Mouse (Mus musculus) spleen, postnatal 36 days (tissue): ENCODE results near the gene Dixdc1.

ENCODE experiments used
- DNase-seq, 2 experiments: peaks; one replicate each; pipeline ENCODE4 v3.0.0; 2022; ENCODE audit warnings: low spot score in 2 of 2, mixed read lengths in 1 of 2

Gene Dixdc1

GRCm38 (mm10) chr9:50745806-50746205 is 6.5 kb upstream of the Dixdc1 start:
- DNase-seq = no peak

- DNase-seq = no peak
Measured at GRCm38 (mm10) chr9:50742744-50743143, 3.4 kb upstream of the Dixdc1 start.

GRCm38 (mm10) chr9:50742261-50742660 is 2.9 kb upstream of the Dixdc1 start:
- DNase-seq = no peak

GRCm38 (mm10) chr9:50740867-50741784 is 1.8 kb upstream of the Dixdc1 start:
- no peak for DNase-seq

DNA sequence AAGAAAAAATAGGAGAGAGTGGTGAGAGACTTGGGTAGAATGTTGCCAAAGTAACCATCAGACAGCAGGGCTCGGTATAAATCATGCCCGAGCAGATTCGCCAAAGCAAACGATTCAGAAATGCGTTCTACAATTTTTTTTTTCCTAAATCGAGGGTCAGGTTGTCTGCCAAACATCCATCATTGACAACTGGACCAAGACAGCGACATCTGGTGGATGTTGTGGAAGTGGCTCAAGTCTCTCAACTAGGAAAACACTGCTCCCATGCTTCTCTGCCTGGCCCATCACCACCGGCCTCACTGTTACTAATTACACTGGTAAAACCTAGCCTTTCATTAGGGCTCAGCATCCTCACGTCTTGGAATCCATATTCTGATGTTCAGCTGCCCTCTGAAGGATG is 4.3 kb downstream of the Dixdc1 start:
- DNase-seq = peak in 1 of 2 experiments; percentile 8

DNA sequence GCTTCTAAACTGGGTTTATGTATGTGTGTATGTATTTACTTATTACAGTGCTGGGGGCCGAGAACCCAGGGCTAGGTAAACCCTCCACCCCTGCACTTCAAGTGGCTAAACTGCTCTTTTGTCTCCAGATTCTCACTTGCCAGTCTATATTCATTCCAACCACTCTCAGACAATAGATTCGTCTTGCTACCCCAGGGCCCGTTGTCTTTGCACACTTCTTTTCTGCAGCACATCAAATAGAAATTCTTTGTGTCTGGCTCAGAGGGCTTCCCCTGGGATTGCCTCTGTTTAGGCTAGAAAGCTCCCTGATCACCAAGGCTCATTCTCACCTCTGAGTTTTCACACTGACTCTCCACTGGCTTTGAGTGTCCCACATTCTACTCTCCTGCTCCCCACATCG is 6.8 kb downstream of the Dixdc1 start:
- no peak for DNase-seq

DNA sequence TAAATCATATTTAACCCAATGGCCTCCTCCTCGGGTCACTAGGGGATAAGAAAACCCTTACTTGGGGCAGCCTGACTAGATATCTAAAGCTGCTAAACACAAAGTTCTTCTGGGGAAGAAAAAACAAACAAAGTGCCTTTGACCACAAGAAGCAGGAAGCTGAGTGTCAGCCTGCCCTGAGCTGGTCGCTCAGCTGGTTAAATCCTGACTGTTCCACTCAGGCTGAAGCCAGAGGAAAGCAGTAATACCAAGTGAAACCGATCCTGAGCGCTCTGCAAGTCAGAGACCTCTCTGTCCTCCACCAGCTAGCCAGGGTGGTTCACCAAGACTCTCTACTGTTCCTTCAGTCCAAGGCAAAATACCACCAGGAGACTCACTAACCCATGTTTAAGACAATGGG is 9.7 kb downstream of the Dixdc1 start:
- DNase-seq = no peak

GRCm38 (mm10) chr9:50727925-50728651 is 11.2 kb downstream of the Dixdc1 start:
- DNase-seq = peak; percentile 14 to 25

GRCm38 (mm10) chr9:50727171-50727924 is 12.0 kb downstream of the Dixdc1 start:
- no peak for DNase-seq

- no peak for DNase-seq
Measured at GRCm38 (mm10) chr9:50725921-50726590, 13.3 kb downstream of the Dixdc1 start.

DNA sequence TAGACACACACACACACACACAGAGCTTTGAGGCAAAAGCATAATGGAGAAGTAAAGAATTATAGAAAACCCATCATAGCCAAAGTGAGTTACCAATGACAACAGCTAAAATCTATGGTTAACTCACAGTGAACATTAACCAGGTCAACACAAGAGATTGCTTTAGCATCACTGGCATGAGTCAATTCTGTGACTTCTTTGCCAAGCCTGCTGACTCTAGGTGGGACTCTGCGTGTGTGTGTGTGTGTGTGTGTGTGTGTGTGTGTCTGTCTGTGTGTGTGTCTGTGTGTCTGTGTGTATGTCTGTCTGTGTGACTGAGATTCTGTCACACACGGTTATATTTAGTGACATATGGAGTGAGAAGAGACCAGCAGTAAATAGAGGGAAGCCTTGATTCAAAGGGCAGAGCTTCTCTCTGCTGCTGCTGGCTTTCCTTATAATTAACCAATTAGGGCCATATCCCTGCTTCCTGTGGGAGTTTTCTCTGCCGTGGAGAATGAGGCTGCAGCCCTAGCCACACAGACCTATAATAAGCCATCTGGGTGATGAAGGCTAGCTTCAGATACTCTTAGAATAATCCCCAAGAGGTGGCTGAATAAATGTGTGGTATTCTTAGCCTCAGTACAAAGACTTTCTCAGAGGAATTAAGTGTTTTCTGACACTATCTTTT is 14.5 kb downstream of the Dixdc1 start:
- DNase-seq = no peak

GRCm38 (mm10) chr9:50724147-50724546 is 15.2 kb downstream of the Dixdc1 start:
- no peak for DNase-seq

- no peak for DNase-seq
Measured at GRCm38 (mm10) chr9:50723406-50723805, 15.9 kb downstream of the Dixdc1 start.

DNA sequence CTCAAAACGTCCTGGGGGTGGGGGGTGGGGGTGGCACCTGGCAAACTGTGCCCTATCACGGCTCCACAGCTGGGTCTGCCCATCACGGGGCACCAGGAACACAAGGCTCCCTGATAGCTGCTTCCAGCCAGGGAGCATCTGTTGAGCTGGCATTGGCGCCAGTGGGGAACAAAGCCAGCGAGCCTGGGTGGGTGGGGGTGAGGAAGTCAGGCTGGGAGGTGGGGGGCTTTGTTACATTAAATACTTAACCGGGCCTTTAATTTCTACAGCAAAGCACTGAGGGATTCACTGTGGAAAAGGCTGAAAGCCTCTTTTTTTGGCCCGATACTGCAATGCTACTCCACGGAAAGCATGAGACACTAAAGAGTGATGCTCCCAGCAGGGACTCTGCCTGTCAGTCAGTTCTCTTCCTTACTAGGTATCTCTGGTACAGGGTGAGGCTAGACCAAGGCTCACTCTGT is 16.8 kb downstream of the Dixdc1 start:
- DNase-seq = no peak

DNA sequence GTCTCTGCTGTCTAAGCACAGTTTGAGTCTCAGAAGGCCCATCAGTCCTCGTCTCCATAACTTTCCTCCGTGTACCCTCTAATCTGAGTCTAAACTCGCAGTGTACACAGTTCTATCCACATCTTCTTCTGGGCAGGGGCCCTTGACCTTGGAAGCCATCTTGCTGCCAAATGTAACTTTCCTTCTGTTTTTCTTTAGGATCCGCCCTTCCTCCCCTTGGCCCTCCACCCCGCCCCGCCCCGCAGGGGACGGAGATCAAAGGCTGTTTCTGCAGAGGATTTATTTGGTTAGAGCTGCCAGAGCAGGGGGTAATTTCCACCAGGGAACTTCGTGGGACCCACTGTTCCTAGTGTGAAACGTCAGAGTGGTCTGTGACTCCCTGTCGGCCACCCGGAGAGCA is 18.3 kb downstream of the Dixdc1 start:
- DNase-seq = no peak

- no peak for DNase-seq
Measured at GRCm38 (mm10) chr9:50718878-50719277, 20.4 kb downstream of the Dixdc1 start.

- no peak for DNase-seq
Measured at GRCm38 (mm10) chr9:50714188-50714587, 25.1 kb downstream of the Dixdc1 start.

DNA sequence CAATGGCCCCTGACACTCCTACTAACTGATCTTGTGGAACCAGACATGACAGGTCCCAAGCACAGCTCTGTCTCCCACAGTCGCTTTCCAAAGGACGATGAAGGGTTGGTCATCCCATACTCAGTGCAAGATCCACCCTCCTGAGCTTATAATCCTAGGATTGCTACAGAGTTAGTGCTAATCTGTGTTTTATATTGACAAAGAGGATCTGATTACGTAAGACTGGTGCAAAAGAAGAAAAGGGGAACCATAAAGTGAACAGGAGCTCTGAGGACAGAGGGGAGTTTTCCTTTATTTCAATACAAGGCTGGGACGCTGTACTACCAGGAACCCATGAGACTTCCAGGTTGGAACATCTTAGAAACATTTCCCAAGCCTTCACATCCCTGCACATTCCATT is 28.0 kb downstream of the Dixdc1 start:
- DNase-seq = no peak

- no peak for DNase-seq
Measured at GRCm38 (mm10) chr9:50709108-50709507, 30.2 kb downstream of the Dixdc1 start.

GRCm38 (mm10) chr9:50704907-50705306 is 34.4 kb downstream of the Dixdc1 start:
- no peak for DNase-seq
